In genomic region chr19:48391551-48391950, GRCm38 (mm10) we compare ENCODE assay signal across 10 mouse cellular contexts.
DNase-seq lines count a peak whose midpoint lies in the region; ATAC-seq and TF ChIP-seq lines count a peak whose summit lies in the region.
"Had no signal": no experiment of that assay in that cellular context is flagged by ENCODE, and none has a peak within 500 bp of the region (broad histone marks: within the 10 kb centered on the region; RNA-seq: fewer than 3 reads in every experiment).

No protein-coding gene starts in this region.

- H3K27ac ChIP-seq in gastrocnemius, adult 2 months = no peak overlapping the region
- H3K27ac ChIP-seq in liver, postnatal 0 days (ENCODE audit: low read depth) = no peak overlapping the region
- H3K27ac ChIP-seq in liver, embryonic 12.5 days = no peak overlapping the region
- H3K27ac ChIP-seq: neural tube, embryonic 13.5 days had no signal

- intact Hi-C loops in gastrocnemius, adult 2 months (cut with DNase I) = no loop called here

- no peak overlapping the region for H3K4me2 ChIP-seq in liver, postnatal 0 days (ENCODE audit: low read depth, low read length)
- H3K4me2 ChIP-seq in liver, embryonic 12.5 days = no peak overlapping the region
- H3K4me2 ChIP-seq: neural tube, embryonic 13.5 days had no signal

- H3K9ac ChIP-seq in liver, postnatal 0 days (replicated peaks) = no peak overlapping the region
- no peak overlapping the region for H3K9ac ChIP-seq in liver, embryonic 12.5 days
- H3K9ac ChIP-seq: neural tube, embryonic 13.5 days had no signal

- TF ChIP-seq EP300 in liver, postnatal 0 days (IDR thresholded peaks at IDR 0.05; ENCODE audit: low read depth) = no peak

- peak; percentile 18; the same call in 1 of the 2 replicates for TF ChIP-seq CTCF in gastrocnemius, adult 2 months (IDR thresholded peaks at IDR 0.05)
- peak; percentile 20; the same call in 1 of the 2 replicates for TF ChIP-seq CTCF in liver, postnatal 0 days (IDR thresholded peaks at IDR 0.05; ENCODE audit: low read depth)

- no peak overlapping the region for H3K4me3 ChIP-seq in gastrocnemius, adult 2 months
- H3K4me3 ChIP-seq in liver, postnatal 0 days (ENCODE audit: low read depth, low read length) = no peak overlapping the region
- H3K4me3 ChIP-seq in liver, embryonic 12.5 days = no peak overlapping the region
- H3K4me3 ChIP-seq: neural tube, embryonic 13.5 days had no signal

- H3K9me3 ChIP-seq in liver, postnatal 0 days (ENCODE audit: low read length) = no peaks in the 10 kb centered on the region
- H3K9me3 ChIP-seq in liver, embryonic 12.5 days (replicated peaks) = no peaks in the 10 kb centered on the region; the same call in 1 of the 2 replicates
- H3K9me3 ChIP-seq: neural tube, embryonic 13.5 days had no signal

- no peaks in the 10 kb centered on the region for H3K27me3 ChIP-seq in liver, postnatal 0 days (ENCODE audit: insufficient read depth, low read length)
- H3K27me3 ChIP-seq in liver, embryonic 12.5 days (replicated peaks) = no peaks in the 10 kb centered on the region
- H3K27me3 ChIP-seq: neural tube, embryonic 13.5 days had no signal

- WGBS in liver, postnatal 0 days (ENCODE audit: insufficient replicate concordance) = 52% methylated on average over 1 of the region's 1 CpGs
- 67% methylated on average over 1 of the region's 1 CpGs for WGBS in liver, embryonic 12.5 days (ENCODE audit: insufficient replicate concordance)

- ATAC-seq in liver, postnatal 0 days = no peak
- ATAC-seq in liver, embryonic 12.5 days = no peak
- peak; percentile 96 for ATAC-seq in frontal cortex, adult (ENCODE audit: low TSS enrichment)

- no peaks in the 10 kb centered on the region for H3K36me3 ChIP-seq in liver, postnatal 0 days (replicated peaks; ENCODE audit: insufficient read depth, low read length)
- H3K36me3 ChIP-seq in liver, embryonic 12.5 days = no peaks in the 10 kb centered on the region
- H3K36me3 ChIP-seq: neural tube, embryonic 13.5 days had no signal

- no peaks in the 10 kb centered on the region for H3K4me1 ChIP-seq in liver, postnatal 0 days (ENCODE audit: insufficient read depth)
- H3K4me1 ChIP-seq in liver, embryonic 12.5 days = no peaks in the 10 kb centered on the region

- DNase-seq in gastrocnemius, adult 2 months = no peak
- DNase-seq in gastrocnemius, postnatal 25 days = no peak
- DNase-seq in liver, postnatal 0 days = no peak
- DNase-seq in right cerebral cortex, postnatal 10 days (ENCODE audit: low spot score in 2 of 2) = peak; percentile 66 to 78
- no peak for DNase-seq in gastrocnemius, postnatal 10 days
- no peak for DNase-seq in testis, postnatal 10 days (ENCODE audit: low spot score)
- DNase-seq: lung, adult 18-20 months had no signal

Comparison
In these comparisons a context has a peak if more than half of its experiments do, and no peak if none do; other contexts are left out.
1. DNase-seq: peak in right cerebral cortex, postnatal 10 days (2 of 2); none in gastrocnemius, adult 2 months (single experiment), gastrocnemius, postnatal 25 days (single experiment), liver, postnatal 0 days (single experiment), gastrocnemius, postnatal 10 days (single experiment) and testis, postnatal 10 days (single experiment).